Mouse (Mus musculus): ENCODE results near the gene Ifrd2.

- TF ChIP-seq CTCF (IDR thresholded peaks at IDR 0.05; ENCODE audit: borderline replicate concordance, control insufficient read depth, extremely low read depth, insufficient read depth, low read length, poor library complexity) (peak; percentile 34; the same call in 1 of the 2 replicates), POLR2A (IDR thresholded peaks at IDR 0.05; ENCODE audit: control insufficient read depth, extremely low read depth, insufficient read depth, low read length, poor library complexity) (peak; percentile 90)
Observed at GRCm38 (mm10) chr9:107554319-107554825, 33.1 kb upstream of the Ifrd2 start.

Data from thymus, adult 2 months (tissue).